In the genomic region with DNA sequence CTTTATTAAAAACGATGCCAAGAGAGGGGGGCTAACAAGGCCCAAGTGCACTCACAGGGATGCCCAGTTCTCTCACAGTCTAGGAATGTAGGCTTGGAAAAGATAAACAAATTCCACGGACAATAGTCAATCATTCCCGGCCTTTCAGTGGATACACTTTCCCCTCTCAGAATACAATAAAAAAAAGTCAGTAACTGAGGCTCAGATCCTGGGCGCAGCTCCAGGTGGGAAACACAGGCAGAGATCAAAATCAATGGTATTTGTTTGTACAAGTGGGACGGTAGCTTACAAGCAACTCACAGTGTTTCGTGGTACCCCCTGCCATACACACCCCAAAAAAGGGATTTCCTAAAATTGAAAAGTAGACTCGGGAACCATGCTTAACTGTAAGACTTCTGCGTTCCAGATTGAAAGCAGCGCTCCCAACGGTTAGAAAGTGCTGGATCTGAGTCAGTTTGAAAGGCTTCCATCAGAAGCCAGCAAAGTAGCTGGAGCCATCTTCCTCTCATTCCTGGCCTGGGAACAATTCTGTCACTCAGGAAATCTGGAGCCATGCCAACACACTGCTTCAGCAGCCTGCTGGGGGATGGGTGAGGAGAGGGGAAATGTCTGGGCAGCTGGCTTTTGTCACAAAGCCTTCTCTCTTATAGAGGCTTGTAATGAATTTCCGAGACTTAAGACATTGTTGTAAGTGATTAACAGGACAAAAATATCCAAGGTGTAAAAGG, we compare ENCODE assay signal across 8 mouse cellular contexts.
DNase-seq lines count a peak whose midpoint lies in the region; ATAC-seq and TF ChIP-seq lines count a peak whose summit lies in the region.

No protein-coding gene starts in this region.

- H3K4me1 ChIP-seq in forebrain, embryonic 11.5 days (replicated peaks; ENCODE audit: control insufficient read depth, insufficient read depth, low read length) = peaks cover 15% of the 10 kb centered on the region
- peaks cover 45% of the 10 kb centered on the region for H3K4me1 ChIP-seq in heart, embryonic 13.5 days
- peaks cover 13% of the 10 kb centered on the region for H3K4me1 ChIP-seq in lung, adult 2 months (ENCODE audit: control insufficient read depth, insufficient read depth, low read length)

- H3K4me3 ChIP-seq in forebrain, embryonic 11.5 days (ENCODE audit: low read depth, low read length) = no peak overlapping the region
- peak overlapping the region; percentile 21 for H3K4me3 ChIP-seq in heart, embryonic 13.5 days
- H3K4me3 ChIP-seq in lung, adult 2 months (replicated peaks; ENCODE audit: extremely low read depth, low read depth, low read length) = no peak overlapping the region

- no peak for TF ChIP-seq POLR2A in lung, adult 2 months (IDR thresholded peaks at IDR 0.05; ENCODE audit: borderline replicate concordance, extremely low read depth, low read depth, low read length)

- H3K9me3 ChIP-seq in forebrain, embryonic 11.5 days (ENCODE audit: control insufficient read depth, low read length) = no peaks in the 10 kb centered on the region
- peaks cover 4% of the 10 kb centered on the region for H3K9me3 ChIP-seq in heart, embryonic 13.5 days

- peak; percentile 91 for ATAC-seq in forebrain, embryonic 11.5 days (replicated peaks; ENCODE audit: low FRiP score)
- ATAC-seq in heart, embryonic 13.5 days (ENCODE audit: extremely low read depth, insufficient number of reproducible peaks, low FRiP score, low TSS enrichment) = peak; percentile 74
- no peak for ATAC-seq in monocyte, adult 5-6 weeks (replicated peaks; ENCODE audit: insufficient number of reproducible peaks, low FRiP score, low TSS enrichment, poor library complexity, severe bottlenecking)

- no peaks in the 10 kb centered on the region for H3K36me3 ChIP-seq in forebrain, embryonic 11.5 days (ENCODE audit: control insufficient read depth, insufficient read depth, low read length)
- peaks cover under 1% of the 10 kb centered on the region; the same call in 1 of the 2 replicates for H3K36me3 ChIP-seq in heart, embryonic 13.5 days

- peak; percentile 31 for DNase-seq in ovary, postnatal 14 days (ENCODE audit: low spot score)
- DNase-seq in ovary, postnatal 36 days (ENCODE audit: low spot score) = no peak
- peak; percentile 77 for DNase-seq in forebrain, embryonic 11.5 days (ENCODE audit: low spot score)
- peak; percentile 76 for DNase-seq in layer of hippocampus, adult 11-12 months (ENCODE audit: low spot score)
- peak; percentile 71 for DNase-seq in lung, adult 2 months
- peak; percentile 70 for DNase-seq in retina, postnatal 7 days (ENCODE audit: low read depth, low spot score)

- WGBS in forebrain, embryonic 11.5 days = 60% methylated on average over 11 of the region's 11 CpGs
- 15% methylated on average over 11 of the region's 11 CpGs for WGBS in heart, embryonic 13.5 days
- WGBS in lung, adult 2 months = 20% methylated on average over 11 of the region's 11 CpGs

- H3K27me3 ChIP-seq in forebrain, embryonic 11.5 days (ENCODE audit: control insufficient read depth, insufficient read depth, low read length) = no peaks in the 10 kb centered on the region
- H3K27me3 ChIP-seq in heart, embryonic 13.5 days (replicated peaks) = no peaks in the 10 kb centered on the region

- H3K4me2 ChIP-seq in forebrain, embryonic 11.5 days (ENCODE audit: low read depth, low read length, severe bottlenecking) = no peak overlapping the region
- H3K4me2 ChIP-seq in heart, embryonic 13.5 days = peak overlapping the region; percentile 64

- H3K9ac ChIP-seq in forebrain, embryonic 11.5 days (ENCODE audit: low read length) = no peak overlapping the region
- H3K9ac ChIP-seq in heart, embryonic 13.5 days = peak overlapping the region; percentile 40; the same call in 1 of the 2 replicates

- H3K27ac ChIP-seq in forebrain, embryonic 11.5 days (ENCODE audit: low read depth, low read length) = peak overlapping the region; percentile 60
- H3K27ac ChIP-seq in heart, embryonic 13.5 days (replicated peaks) = peak overlapping the region; percentile 93

- TF ChIP-seq CTCF in lung, adult 2 months (IDR thresholded peaks at IDR 0.05; ENCODE audit: insufficient read depth, low read length) = no peak
